8 mouse cellular contexts compared by ENCODE assay signal in genomic region chr1:155812581-155813499, GRCm38 (mm10). TPM values are rescaled to one million over a fixed set of nuclear protein-coding genes. Genes with fewer than 3 reads are reported as not detected.
DNase-seq lines count a peak whose midpoint lies in the region; ATAC-seq and TF ChIP-seq lines count a peak whose summit lies in the region.

Qsox1 (minus strand) TSS chr1:155812889.

- peak within 1 kb of the TSS; percentile 58 for H3K27ac ChIP-seq in hindbrain, embryonic 14.5 days

- no peaks in the 10 kb centered on the region for H3K9me3 ChIP-seq in hindbrain, embryonic 14.5 days (ENCODE audit: control insufficient read depth, low read length)

- peak; percentile 87 for ATAC-seq in Patski
- peak; percentile 96 for ATAC-seq in hindbrain, embryonic 14.5 days (ENCODE audit: low FRiP score)

- no peaks in the 10 kb centered on the region for H3K36me3 ChIP-seq in hindbrain, embryonic 14.5 days (replicated peaks; ENCODE audit: control insufficient read depth, insufficient read depth)

- POLR2A ChIA-PET in Patski (lab: Charles Lee): interaction anchor here (0.6 to 1.2 kb wide), 2 partner anchors 25 to 1089 kb away, joined by 3 to 6 read pairs; no protein-coding TSS in a partner anchor

- no peak for DNase-seq in Patski (ENCODE audit: low read depth, low spot score)
- peak; percentile 78 for DNase-seq in cerebellum, postnatal 14 days
- DNase-seq in frontal cortex, postnatal 25 days (ENCODE audit: low spot score in 2 of 2): peak; percentile 53 to 64
- DNase-seq in hindbrain, embryonic 14.5 days (ENCODE audit: low spot score): peak; percentile 89
- DNase-seq in layer of hippocampus, postnatal 36 days: peak; percentile 81 to 82
- DNase-seq in lung, postnatal 36 days: peak; percentile 91
- DNase-seq in retina, postnatal 1 day: peak; percentile 93
- peak; percentile 80 to 86 for DNase-seq in urinary bladder, adult 18-20 months (ENCODE audit: low spot score in 2 of 2)

- in situ Hi-C loops in Patski (cut with MboI; ENCODE audit: low pct_unique_long_range_greater_than_20kb): no loop called here

- peak within 1 kb of the TSS; percentile 68 for H3K9ac ChIP-seq in hindbrain, embryonic 14.5 days

- no peaks in the 10 kb centered on the region for H3K27me3 ChIP-seq in Patski
- no peaks in the 10 kb centered on the region for H3K27me3 ChIP-seq in hindbrain, embryonic 14.5 days (ENCODE audit: control insufficient read depth, insufficient read depth, low read length)

- H3K4me2 ChIP-seq in hindbrain, embryonic 14.5 days (replicated peaks): peak within 1 kb of the TSS; percentile 64

- TF ChIP-seq CTCF in Patski (IDR thresholded peaks at IDR 0.05): no peak

- peak within 1 kb of the TSS; percentile 69 for H3K4me3 ChIP-seq in hindbrain, embryonic 14.5 days (replicated peaks; ENCODE audit: low read length)

- H3K4me1 ChIP-seq in hindbrain, embryonic 14.5 days (replicated peaks; ENCODE audit: control insufficient read depth, insufficient read depth, low read length): 0 out of 2 replicates have a peak, but pooled peaks cover 7% of the 10 kb centered on the region

- WGBS in hindbrain, embryonic 14.5 days: under 1% methylated on average over 67 of the region's 67 CpGs

- CTCF ChIA-PET in Patski (lab: Charles Lee): interaction anchor here (1.0 kb wide), 1 partner anchor 17 kb away, joined by 3 read pairs; no protein-coding TSS in a partner anchor

RNA-seq across cellular contexts. Expression of gene Qsox1, which starts in this region (rescaled TPM):
- 50.3 TPM for polyA plus RNA-seq in Patski (2021)
- 10.0 and 12.0 TPM in 2 replicates for polyA plus RNA-seq in hindbrain, embryonic 14.5 days (2014; fragmentation: Nextera tagmentation; extraction: Ambion mirVana)
- total RNA-seq in layer of hippocampus, postnatal 36 days (2021): 10 to 100 TPM; 28.0 to 30.4 TPM
